Mouse (Mus musculus): ENCODE results near the gene Myh7.

Gene Myh7

GRCm38 (mm10) chr14:54942479-54942878 is 51.9 kb downstream of the Myh7 start:
- in situ Hi-C loops (cut with MseI, MboI): no loop called here

- in situ Hi-C loops (cut with MseI, MboI): no loop called here
These were observed 53.1 kb downstream of the Myh7 start for GRCm38 (mm10) chr14:54941024-54941978.

- in situ Hi-C loops (cut with MseI, MboI): no loop called here
These were observed 54.3 kb downstream of the Myh7 start for GRCm38 (mm10) chr14:54940176-54940530.

- in situ Hi-C loops (cut with MseI, MboI): loop anchor here (5.0 kb wide), 1 partner anchor 37 kb away; no protein-coding TSS in a partner anchor
These were observed 54.8 kb downstream of the Myh7 start for GRCm38 (mm10) chr14:54939434-54940175.

- in situ Hi-C loops (cut with MseI, MboI): loop anchor here (5.0 kb wide), 1 partner anchor 36 kb away; no protein-coding TSS in a partner anchor
These were observed 55.8 kb downstream of the Myh7 start for GRCm38 (mm10) chr14:54938431-54939219.

GRCm38 (mm10) chr14:54937361-54938182 is 56.9 kb downstream of the Myh7 start:
- in situ Hi-C loops (cut with MseI, MboI): loop anchor here (5.0 kb wide), 1 partner anchor 35 kb away; no protein-coding TSS in a partner anchor

- in situ Hi-C loops (cut with MseI, MboI): loop anchor here (5.0 kb wide), 1 partner anchor 34 kb away; no protein-coding TSS in a partner anchor
These were observed 57.6 kb downstream of the Myh7 start for GRCm38 (mm10) chr14:54936831-54937160.

GRCm38 (mm10) chr14:54935904-54936830 is 58.3 kb downstream of the Myh7 start, which contains the start of gene Cmtm5:
Gene Cmtm5 (plus strand): TSS chr14:54936261.
- in situ Hi-C loops (cut with MseI, MboI): loop anchor here (5.0 kb wide), 1 partner anchor 34 kb away; no protein-coding TSS in a partner anchor

GRCm38 (mm10) chr14:54932645-54933150 is 61.7 kb downstream of the Myh7 start, which contains the start of gene Il25:
Gene Il25 (plus strand): TSS chr14:54932695.
- in situ Hi-C loops (cut with MseI, MboI): no loop called here

- in situ Hi-C loops (cut with MseI, MboI): no loop called here
These were observed 64.0 kb downstream of the Myh7 start for GRCm38 (mm10) chr14:54930431-54930830.

- in situ Hi-C loops (cut with MseI, MboI): no loop called here
These were observed 64.6 kb downstream of the Myh7 start for GRCm38 (mm10) chr14:54929801-54930200.

- in situ Hi-C loops (cut with MseI, MboI): no loop called here
These were observed 67.1 kb downstream of the Myh7 start for GRCm38 (mm10) chr14:54927296-54927695.

- in situ Hi-C loops (cut with MseI, MboI): no loop called here
These were observed 67.8 kb downstream of the Myh7 start for GRCm38 (mm10) chr14:54926401-54927158.

- in situ Hi-C loops (cut with MseI, MboI): no loop called here
These were observed 68.8 kb downstream of the Myh7 start, which contains the start of gene Efs for GRCm38 (mm10) chr14:54925349-54926342. Gene Efs (minus strand): TSS chr14:54926126.

- in situ Hi-C loops (cut with MseI, MboI): no loop called here
These were observed 69.6 kb downstream of the Myh7 start for GRCm38 (mm10) chr14:54924641-54925348.
